Mouse (Mus musculus) left cerebral cortex, postnatal 4 days (tissue): ENCODE data around the gene Dazap2. TPM values are rescaled to one million over a fixed set of nuclear protein-coding genes. Genes with fewer than 3 reads are reported as not detected.
A peak's percentile ranks its signal among the peaks of the same experiment; 100 is the strongest.

Experiments used
- DNase-seq: peaks from one replicate; pipeline ENCODE4 v3.0.0-alpha.2; 2022
- intact Hi-C: fragments of 180-260 bp; cut with DNase I; formaldehyde crosslinking; loops from one replicate; pipeline ENCODE4 v1.15.1; 2025
- total RNA-seq, 2 experiments: library from RNA; stranded (reverse); gene quantifications; 2 replicates each; pipeline ENCODE4 v1.2.3; 2021

Gene Dazap2
- total RNA-seq, 2 experiments from 2014 or later: 67.6 to 71.0 TPM

DNA sequence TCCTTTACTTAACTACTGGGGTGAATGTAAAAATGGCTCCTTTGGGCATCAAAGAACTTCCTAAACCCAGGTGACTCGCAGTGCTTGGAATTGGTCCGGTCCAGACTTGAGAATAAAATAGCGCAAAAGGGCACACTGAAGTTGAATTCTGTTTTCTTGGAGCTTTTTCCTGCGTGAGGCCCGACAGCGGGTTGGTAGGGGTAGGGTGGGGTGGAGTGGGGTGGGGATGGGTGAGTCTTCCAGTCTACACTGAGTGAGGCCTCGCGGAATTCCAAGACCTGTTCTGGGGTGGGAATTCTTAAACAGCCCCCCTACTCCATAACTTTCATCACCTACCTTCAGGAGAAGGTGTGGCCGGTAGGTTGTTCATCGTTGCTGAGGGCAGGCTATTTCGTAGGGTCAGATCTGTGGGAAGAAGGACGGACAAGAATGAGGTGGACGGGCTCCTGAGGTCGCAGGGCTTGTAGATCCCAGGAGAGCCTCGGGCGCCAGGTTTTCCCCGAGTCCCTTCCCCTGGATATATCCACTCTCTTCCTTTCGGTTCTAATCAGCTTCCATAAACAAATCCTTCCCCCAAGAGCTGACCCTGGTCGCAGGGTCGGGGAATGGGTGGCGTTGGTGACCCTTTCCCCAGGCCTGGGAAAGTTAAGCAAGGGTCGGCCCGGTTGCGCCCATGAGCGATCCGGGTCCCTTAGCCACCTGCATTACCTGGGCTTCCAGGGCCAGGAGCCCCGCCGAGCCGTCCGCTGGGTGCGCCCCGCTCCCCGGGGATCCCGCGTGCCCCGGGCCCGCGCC, 20.9 kb downstream of the Dazap2 start:
- intact Hi-C loops: no loop called here
- no peak for DNase-seq

DNA sequence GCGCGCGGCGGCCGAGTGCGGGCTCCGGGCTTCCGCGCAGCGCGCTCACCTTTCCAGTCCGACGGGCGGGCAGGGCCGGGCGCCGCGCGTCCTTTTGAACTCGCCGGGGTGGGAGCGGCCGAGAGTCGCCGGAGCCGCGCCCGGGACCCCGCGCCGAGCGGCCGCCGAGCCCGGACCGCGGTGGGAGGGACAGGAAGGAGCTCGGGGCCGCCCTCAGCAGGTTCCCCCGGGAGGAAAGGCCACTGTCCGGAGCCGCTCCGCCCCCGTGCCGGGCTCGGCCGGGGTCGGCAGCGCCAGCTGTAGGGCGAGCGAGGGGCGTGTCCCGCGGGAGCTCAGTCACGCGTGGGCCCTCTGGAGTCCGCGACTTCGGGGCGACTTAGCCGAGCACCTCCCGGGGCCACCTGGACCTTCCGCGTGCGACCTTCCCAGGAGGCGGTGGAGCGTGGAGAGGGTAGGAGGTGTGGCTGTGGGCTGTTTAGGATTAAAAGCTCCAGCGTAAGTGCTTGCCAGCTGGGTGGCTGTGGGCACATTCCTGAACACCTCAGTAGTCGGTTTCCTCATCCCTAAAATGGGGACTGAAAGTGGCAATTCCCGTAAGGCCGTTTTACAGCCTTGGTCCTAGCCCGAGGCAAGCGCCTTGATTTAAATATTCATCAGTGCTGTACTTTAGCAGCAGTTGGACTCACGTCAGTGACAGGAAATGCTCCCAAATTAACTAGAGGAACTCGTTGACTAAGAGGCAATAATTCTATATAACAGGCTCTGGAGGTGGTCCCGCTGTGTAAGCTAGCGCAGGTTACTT, 21.8 kb downstream of the Dazap2 start, which contains the start of gene Smagp:
TSS of gene Smagp (minus strand) at position 241 of the 802 bp plus-strand sequence.
- DNase-seq: no peak
- intact Hi-C loops: no loop called here

- no peak for DNase-seq
- intact Hi-C loops: no loop called here
Measured at GRCm38 (mm10) chr15:100637661-100638060, 22.5 kb downstream of the Dazap2 start.

DNA sequence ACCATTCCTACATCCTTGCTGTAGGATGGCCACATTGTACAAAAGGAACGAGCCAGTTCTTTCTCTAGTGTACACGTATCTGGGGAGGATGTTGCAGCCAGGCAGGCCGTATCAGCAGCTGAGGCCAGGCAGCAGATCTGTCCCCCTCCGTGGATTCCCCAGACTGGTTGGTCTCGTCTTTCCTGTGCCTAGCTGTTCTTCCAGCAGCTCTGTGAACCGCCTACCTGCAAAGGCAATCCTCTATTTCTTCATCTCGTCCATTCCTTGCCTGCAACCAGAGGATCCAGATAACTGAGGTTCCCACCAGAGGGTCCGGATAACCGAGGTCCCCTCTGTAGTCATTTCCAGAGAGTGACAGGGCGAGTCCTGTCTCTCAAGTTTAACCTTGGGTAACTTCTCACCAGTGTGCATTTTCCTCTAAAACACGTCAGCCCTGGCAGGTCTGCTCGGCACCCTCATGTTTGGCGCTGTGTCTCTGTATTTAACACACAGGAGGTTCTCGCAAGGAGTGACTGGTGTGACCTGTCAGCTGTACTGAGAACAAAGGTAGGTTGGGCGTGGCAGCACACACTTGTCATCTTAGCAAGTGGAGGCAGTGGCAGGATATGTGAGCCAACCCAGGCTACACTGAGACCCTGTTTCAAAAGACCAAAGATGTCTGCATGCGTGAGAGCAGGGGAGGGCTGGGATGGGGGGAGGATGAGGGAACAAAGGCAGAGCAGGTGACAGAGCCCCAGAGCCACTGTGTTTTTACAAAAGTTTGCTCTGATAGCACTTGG, 25.0 kb downstream of the Dazap2 start:
- intact Hi-C loops: no loop called here
- DNase-seq: no peak

DNA sequence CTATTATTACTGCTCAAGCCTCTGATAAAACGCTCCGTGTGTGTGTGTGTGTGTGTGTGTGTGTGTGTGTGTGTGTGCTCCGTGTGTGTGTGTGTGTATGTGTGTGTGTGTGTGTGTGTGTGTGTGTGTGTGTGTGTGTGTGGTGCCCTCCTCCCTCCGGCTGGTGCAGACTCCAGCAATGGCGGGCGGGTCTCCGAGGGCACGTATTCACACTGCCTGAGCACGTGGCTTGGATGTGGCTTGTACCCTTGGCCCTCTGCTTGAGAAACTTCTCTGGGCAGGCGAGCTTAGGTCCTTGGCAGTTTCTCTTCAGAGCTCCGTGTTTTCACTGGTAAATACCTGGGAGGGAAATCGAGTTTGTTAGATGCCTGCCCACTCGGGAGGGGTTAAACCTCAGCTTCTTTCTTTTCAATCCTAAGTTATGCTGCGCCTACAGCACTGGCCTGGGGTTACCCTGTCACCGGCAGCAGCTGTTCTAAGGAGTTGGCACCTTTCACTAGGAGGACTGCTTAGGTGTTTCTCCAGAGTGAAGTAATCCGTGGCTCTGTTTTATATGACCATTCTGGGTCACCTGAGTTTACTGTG, 26.2 kb downstream of the Dazap2 start:
- intact Hi-C loops: no loop called here
- no peak for DNase-seq

GRCm38 (mm10) chr15:100642451-100642850, 27.3 kb downstream of the Dazap2 start:
- no peak for DNase-seq
- intact Hi-C loops: no loop called here

GRCm38 (mm10) chr15:100646161-100646560, 31.0 kb downstream of the Dazap2 start:
- intact Hi-C loops: no loop called here
- no peak for DNase-seq

DNA sequence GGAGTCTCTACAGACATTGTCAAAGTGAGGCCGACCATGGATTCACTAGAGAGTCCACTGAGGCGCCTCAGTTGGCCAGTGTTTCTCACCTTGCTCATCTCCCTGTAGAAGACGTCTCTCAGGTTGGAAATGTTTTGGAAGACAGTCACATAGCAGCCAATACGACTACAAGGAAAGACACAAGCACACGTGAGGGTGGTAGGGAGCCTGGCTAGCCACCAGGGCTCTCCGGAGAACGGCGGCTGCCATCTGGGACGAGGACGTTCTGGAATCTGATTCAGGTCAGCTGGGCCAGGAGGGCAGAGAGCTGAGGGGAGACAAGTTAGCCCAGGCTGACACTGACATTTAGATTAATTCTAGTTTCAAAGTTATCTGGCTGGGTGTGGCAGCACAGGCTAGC, 35.0 kb downstream of the Dazap2 start:
- intact Hi-C loops: no loop called here
- no peak for DNase-seq

GRCm38 (mm10) chr15:100651610-100652009, 36.5 kb downstream of the Dazap2 start:
- DNase-seq: no peak
- intact Hi-C loops: no loop called here

DNA sequence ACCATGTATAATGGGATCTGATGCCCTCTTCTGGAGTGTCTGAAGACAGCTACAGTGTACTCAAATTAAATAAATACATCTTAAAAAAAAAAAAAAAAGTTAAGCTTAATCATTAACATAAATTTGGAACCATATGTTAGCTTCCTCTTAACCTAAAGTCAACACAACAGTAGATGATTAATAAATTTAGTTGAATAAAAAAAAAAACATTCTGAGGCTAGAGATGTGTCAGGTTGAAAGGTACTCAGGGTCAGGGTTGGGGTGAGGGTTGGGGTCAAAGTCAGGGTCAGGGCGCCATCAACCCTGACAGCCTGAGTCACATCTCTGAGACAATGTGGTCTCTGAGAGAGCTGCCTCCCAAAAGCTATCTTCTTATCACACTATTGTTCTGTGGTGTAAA, 39.1 kb downstream of the Dazap2 start:
- no peak for DNase-seq
- intact Hi-C loops: no loop called here

GRCm38 (mm10) chr15:100655201-100655600, 40.1 kb downstream of the Dazap2 start:
- no peak for DNase-seq
- intact Hi-C loops: no loop called here

- peak; percentile 33 for DNase-seq
- intact Hi-C loops: no loop called here
Measured at GRCm38 (mm10) chr15:100660306-100660705, 45.2 kb downstream of the Dazap2 start.

- no peak for DNase-seq
- intact Hi-C loops: no loop called here
Measured at GRCm38 (mm10) chr15:100660805-100661204, 45.7 kb downstream of the Dazap2 start.

DNA sequence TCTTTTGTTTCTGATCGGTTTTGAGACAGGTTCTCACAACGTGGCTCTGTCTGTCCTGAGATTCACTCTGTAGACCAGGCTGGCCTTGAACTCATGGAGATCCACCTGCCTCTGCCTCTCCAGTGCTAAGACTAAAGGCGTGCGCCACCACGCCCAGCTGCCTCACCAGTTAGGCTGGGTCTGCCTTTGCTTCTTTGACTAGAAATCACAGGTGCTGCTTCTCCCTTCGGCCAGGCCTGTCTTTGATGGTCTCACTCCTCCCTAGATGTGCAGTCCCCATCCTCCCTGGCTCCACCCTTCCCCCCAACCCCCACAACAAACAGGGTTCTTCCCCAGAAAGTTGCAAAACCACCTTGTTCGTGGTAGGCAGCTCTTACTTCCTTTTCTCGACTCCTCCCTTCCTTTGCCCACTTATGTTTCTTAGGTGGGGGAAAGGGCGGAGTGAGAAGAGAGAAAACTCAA, 49.7 kb downstream of the Dazap2 start:
- DNase-seq: no peak

DNA sequence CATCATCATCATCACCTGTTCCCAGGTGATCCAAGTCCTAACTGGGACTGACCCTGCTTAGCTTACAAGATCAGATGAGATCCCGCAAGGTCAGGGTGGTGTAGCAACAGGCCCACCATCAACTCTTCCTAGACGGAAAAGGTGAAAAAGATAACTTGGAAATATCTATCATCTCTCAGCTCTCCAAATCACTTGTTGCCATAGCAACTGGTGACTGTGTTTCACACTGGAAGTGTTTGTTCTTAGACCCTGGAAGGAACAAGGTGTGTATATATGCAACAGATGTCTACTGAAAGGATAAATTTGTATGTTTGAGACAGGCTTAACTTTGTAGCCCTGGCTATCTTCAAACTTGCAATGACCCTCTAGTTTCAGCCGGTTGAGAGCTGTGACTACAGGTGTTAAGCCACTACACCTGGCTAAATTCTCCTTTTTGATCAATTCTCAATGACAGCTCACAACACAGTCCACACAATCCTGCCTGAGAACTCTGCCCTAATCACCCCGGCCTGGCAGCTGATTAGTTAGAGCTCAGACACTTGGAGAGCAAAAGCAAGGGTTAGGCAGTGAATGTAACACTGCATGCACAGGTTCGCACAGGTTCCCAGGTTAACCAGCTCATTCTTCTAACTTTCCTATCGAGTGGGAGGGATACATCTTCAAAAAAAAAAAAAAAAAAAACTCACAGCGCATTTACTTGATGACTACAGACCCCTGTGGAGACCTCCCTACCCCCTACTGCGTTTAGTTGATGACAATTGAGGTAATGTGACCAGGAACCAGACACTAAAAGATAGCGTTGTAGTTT, 50.5 kb downstream of the Dazap2 start:
- intact Hi-C loops: no loop called here
- DNase-seq: no peak

More for the DNA sequence above, 49.7 kb downstream of the Dazap2 start:
- intact Hi-C loops: no loop called here

- DNase-seq: no peak
- intact Hi-C loops: no loop called here
Measured at GRCm38 (mm10) chr15:100666219-100666696, 51.1 kb downstream of the Dazap2 start.

GRCm38 (mm10) chr15:100666851-100667250, 51.7 kb downstream of the Dazap2 start:
- intact Hi-C loops: no loop called here
- no peak for DNase-seq

- intact Hi-C loops: no loop called here
- no peak for DNase-seq
Measured at GRCm38 (mm10) chr15:100667420-100667819, 52.3 kb downstream of the Dazap2 start.

GRCm38 (mm10) chr15:100667871-100668545, 52.9 kb downstream of the Dazap2 start:
- intact Hi-C loops: no loop called here
- DNase-seq: no peak
